Mouse (Mus musculus) hindbrain, embryonic 16.5 days (tissue): ENCODE data around the gene Etfa. TPM values are rescaled to one million over a fixed set of nuclear protein-coding genes. Genes with fewer than 3 reads are reported as not detected.

Source experiments
- ATAC-seq: fragments of 200-750 bp; cut with Nextera tagmentation; 2 replicates; pipeline ENCODE4 v1.8.0; 2017; ENCODE audit warnings: moderate TSS enrichment, moderate library complexity
- H3K27ac ChIP-seq: fragments of 300-500 bp; sonication (generic); 2 replicates; pipeline ENCODE4 v1.5.1; 2014; ENCODE audit warnings: low read depth, mild to moderate bottlenecking, control low read depth, low read length, moderate library complexity
- H3K27me3 ChIP-seq: fragments of 300-500 bp; sonication (generic); replicated peaks from 2 replicates; pipeline ENCODE4 v1.6.1; 2014; ENCODE audit warnings: low read length; ENCODE audit not compliant: control insufficient read depth, insufficient read depth
- H3K36me3 ChIP-seq: fragments of 300-500 bp; sonication (generic); 2 replicates; pipeline ENCODE4 v1.6.1; 2014; ENCODE audit warnings: mild to moderate bottlenecking, low read length, moderate library complexity, mixed read lengths; ENCODE audit not compliant: control insufficient read depth, insufficient read depth
- H3K4me1 ChIP-seq: fragments of 300-500 bp; sonication (generic); 2 replicates; pipeline ENCODE4 v1.6.1; 2014; ENCODE audit warnings: low read depth, low read length; ENCODE audit not compliant: control insufficient read depth, insufficient read depth
- H3K4me2 ChIP-seq: fragments of 300-500 bp; sonication (generic); 2 replicates; pipeline ENCODE4 v1.6.1; 2014; ENCODE audit warnings: mild to moderate bottlenecking, low read length, control low read depth, moderate library complexity
- H3K4me3 ChIP-seq: fragments of 300-500 bp; sonication (generic); 2 replicates; pipeline ENCODE4 v1.5.1; 2014; ENCODE audit warnings: mild to moderate bottlenecking, low read length, control low read depth, moderate library complexity
- H3K9ac ChIP-seq: fragments of 300-500 bp; sonication (generic); 2 replicates; pipeline ENCODE4 v1.6.1; 2014; ENCODE audit warnings: low read depth, mild to moderate bottlenecking, control low read depth, low read length, moderate library complexity
- H3K9me3 ChIP-seq: fragments of 300-500 bp; sonication (generic); 2 replicates; pipeline ENCODE4 v1.6.1; 2014; ENCODE audit warnings: mild to moderate bottlenecking, low read length, moderate library complexity; ENCODE audit not compliant: control insufficient read depth
- WGBS: fragments of 180-500 bp; shearing (Covaris S2); extraction: QIAGEN DNeasy Blood & Tissue Kit; methylation state at CpG from one replicate; pipeline ENCODE4 v1.1.7; 2014; 5-methylcytosine and 5-hydroxymethylcytosine counted together
- polyA plus RNA-seq: library from polyadenylated mRNA; unstranded; fragments of >200 nt; fragmentation: Nextera tagmentation; extraction: Ambion mirVana; gene quantifications from 2 replicates; pipeline ENCODE4 v1.2.1, GENCODE M21; 2015

The Etfa gene
- polyA plus RNA-seq, 1 experiment from 2014 or later, result 111 TPM

DNA sequence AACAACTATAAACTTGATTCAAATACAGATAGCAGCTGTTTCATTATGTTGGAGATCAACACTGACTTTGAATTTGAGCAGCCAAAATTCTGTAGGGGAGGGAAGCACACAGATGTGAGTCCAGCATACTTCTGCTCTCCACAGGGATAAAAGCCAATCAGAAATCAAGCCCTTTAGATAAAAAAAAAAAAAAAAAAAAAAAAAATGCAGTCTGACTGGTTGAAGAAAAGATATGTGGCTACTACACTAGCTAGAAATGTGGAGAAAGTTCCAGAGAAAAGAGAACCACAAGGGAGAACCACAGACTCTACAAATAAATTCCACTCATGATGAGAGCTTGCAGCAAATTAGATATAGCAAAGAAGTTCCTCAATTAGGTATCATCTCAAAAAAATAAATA, 33.3 kb downstream of the Etfa start:
- no peak for ATAC-seq
- H3K27ac ChIP-seq, result no peak overlapping the region
- no peaks in the 10 kb centered on the region for H3K27me3 ChIP-seq
- no peaks in the 10 kb centered on the region for H3K4me1 ChIP-seq
- no peak overlapping the region for H3K4me2 ChIP-seq
- no peaks in the 10 kb centered on the region for H3K9me3 ChIP-seq
- H3K36me3 ChIP-seq, result no peaks in the 10 kb centered on the region
- H3K4me3 ChIP-seq, result no peak overlapping the region
- H3K9ac ChIP-seq, result no peak overlapping the region

DNA sequence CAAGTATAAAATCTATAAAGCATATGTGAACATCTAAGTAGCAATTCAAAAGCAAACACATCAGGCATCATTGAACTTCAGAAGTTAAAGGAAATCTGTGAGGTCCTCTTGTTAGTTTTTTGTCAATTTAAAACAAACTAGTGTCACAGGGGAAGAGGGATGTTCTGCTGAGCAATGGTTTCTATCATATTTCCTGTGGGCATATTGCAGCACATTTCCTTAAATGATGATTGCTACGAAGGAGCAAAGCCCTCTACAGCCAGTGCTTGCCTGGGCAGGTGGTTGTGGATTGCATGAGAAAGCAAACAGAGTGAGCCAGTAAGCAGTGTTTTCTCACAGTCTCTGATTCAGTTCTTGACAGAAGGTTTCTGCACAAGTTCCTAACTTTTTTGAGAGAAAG, 36.0 kb downstream of the Etfa start:
- H3K9me3 ChIP-seq, result no peaks in the 10 kb centered on the region
- H3K4me3 ChIP-seq, result no peak overlapping the region
- no peaks in the 10 kb centered on the region for H3K4me1 ChIP-seq
- WGBS, result 88% methylated on average over 1 of the region's 1 CpGs
- no peak for ATAC-seq
- H3K36me3 ChIP-seq, result no peaks in the 10 kb centered on the region
- H3K27ac ChIP-seq, result no peak overlapping the region
- H3K9ac ChIP-seq, result no peak overlapping the region
- no peak overlapping the region for H3K4me2 ChIP-seq
- H3K27me3 ChIP-seq, result no peaks in the 10 kb centered on the region

DNA sequence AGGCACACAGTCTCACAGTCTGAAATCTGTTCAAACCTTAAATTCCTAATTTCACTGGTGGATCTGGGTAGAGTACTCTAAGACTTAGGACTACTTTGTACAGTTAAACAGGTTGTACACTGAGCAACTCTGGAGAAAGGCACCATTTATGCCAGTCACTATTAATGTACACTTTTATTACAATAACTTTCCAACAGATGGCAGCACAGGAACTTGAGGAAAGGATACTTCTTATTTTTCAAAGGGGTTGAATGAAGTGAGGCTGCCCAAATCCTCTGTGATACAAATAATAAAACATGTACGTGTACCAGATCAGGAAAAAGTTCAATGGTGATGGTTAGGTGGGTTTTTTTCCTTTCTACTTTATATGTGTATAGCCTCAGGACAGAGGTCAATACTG, 43.6 kb downstream of the Etfa start:
- Histone ChIP-seq H3K9me3 (no peaks in the 10 kb centered on the region), H3K27me3 (no peaks in the 10 kb centered on the region), H3K4me3 (no peak overlapping the region), H3K4me2 (no peak overlapping the region), H3K9ac (no peak overlapping the region), H3K4me1 (no peaks in the 10 kb centered on the region), H3K36me3 (no peaks in the 10 kb centered on the region), H3K27ac (no peak overlapping the region)
- 50% methylated on average over 1 of the region's 1 CpGs for WGBS
- no peak for ATAC-seq

DNA sequence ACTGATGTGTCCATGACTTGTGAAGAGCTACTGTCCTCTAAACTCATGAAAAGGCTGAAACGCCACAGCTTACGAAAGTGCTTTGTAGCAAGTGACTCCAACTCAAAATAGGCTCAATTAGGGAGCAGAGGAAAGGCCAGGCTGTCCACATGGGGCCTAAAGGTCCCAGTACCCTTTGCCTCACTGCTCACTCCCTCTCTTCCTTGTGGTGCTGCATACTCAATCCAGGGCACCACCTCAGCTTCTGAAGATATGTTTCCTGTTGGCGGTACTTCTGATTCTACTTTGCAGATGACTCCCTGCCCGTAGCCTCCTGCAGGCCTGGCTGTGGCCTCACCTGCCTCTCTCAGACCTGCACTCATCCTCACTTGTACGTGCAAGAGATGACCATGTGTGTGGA, 58.7 kb downstream of the Etfa start:
- ATAC-seq, result no peak
- no peaks in the 10 kb centered on the region for H3K36me3 ChIP-seq
- H3K4me1 ChIP-seq, result no peaks in the 10 kb centered on the region
- no peak overlapping the region for H3K9ac ChIP-seq
- WGBS, result 92% methylated on average over 5 of the region's 5 CpGs
- no peak overlapping the region for H3K4me2 ChIP-seq
- H3K4me3 ChIP-seq, result no peak overlapping the region
- H3K27me3 ChIP-seq, result no peaks in the 10 kb centered on the region
- no peaks in the 10 kb centered on the region for H3K9me3 ChIP-seq
- H3K27ac ChIP-seq, result no peak overlapping the region

DNA sequence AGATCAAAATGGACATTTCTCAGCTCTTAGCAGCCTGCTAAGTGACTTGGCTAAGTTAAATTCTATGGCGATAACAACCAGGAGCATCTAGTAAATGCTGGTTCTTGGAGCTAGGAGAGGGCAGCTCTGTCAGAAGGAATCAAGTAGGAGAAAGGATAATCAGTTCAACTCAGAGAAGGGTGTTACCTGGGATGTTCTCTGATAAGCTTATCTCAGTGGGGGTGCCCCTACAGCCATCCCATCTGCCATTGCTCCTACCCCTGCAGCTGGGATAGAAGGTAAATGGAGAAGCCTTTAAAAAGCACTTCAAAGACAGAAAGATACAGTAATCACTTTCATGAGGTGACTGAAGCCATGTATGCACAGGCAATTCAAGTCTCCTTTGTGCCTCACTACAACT, 59.1 kb downstream of the Etfa start:
- Histone ChIP-seq H3K36me3 (no peaks in the 10 kb centered on the region), H3K9ac (no peak overlapping the region), H3K27ac (no peak overlapping the region), H3K9me3 (no peaks in the 10 kb centered on the region), H3K4me1 (no peaks in the 10 kb centered on the region), H3K4me3 (no peak overlapping the region), H3K4me2 (no peak overlapping the region), H3K27me3 (no peaks in the 10 kb centered on the region)
- WGBS, result 100% methylated on average over 1 of the region's 1 CpGs
- no peak for ATAC-seq

DNA sequence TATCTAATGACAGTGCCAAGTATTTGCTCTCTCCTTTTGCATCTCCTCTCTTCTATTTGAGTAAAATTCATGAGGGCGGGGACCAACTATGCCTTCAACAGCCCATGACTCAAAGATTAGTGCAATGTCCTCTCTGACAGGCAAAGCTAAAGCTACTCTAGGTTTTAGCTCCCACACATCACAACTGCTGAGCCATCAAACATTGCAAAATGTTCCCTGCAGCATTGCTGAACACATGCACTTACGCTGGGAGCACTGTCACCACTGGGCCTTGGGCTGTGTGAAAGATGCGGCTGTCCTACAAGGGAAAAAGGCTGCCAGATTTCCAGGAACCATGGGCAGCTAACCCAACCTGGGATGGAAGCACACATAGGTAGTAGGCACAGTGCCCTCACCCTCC, 60.6 kb downstream of the Etfa start:
- no peak overlapping the region for H3K27ac ChIP-seq
- ATAC-seq, result no peak
- no peak overlapping the region for H3K4me3 ChIP-seq
- WGBS, result 91% methylated on average over 3 of the region's 3 CpGs
- no peaks in the 10 kb centered on the region for H3K9me3 ChIP-seq
- no peaks in the 10 kb centered on the region for H3K4me1 ChIP-seq
- no peak overlapping the region for H3K4me2 ChIP-seq
- no peaks in the 10 kb centered on the region for H3K36me3 ChIP-seq
- no peaks in the 10 kb centered on the region for H3K27me3 ChIP-seq
- H3K9ac ChIP-seq, result no peak overlapping the region

DNA sequence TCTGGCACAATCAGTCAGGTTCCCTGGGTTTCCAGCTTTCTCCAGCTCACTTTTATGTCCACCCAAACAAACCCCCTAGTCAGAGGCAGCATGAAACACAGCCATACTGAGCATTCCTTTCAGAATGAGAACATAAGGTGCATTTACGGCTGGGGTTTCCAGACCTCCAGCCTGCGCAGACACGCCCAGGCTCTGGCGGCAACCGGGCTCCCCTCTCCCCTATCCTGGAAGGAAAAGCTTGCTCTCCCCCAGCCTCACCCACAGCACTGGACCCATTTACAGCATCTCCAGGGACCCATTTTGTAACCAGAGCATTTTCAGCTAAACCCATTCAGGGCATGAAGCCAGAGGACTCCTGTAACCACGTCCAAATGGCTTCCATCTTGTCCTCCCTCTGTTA, 62.0 kb downstream of the Etfa start:
- WGBS, result 84% methylated on average over 6 of the region's 6 CpGs
- no peaks in the 10 kb centered on the region for H3K36me3 ChIP-seq
- H3K27me3 ChIP-seq, result no peaks in the 10 kb centered on the region
- H3K4me1 ChIP-seq, result no peaks in the 10 kb centered on the region
- no peaks in the 10 kb centered on the region for H3K9me3 ChIP-seq
- H3K27ac ChIP-seq, result no peak overlapping the region
- no peak overlapping the region for H3K9ac ChIP-seq
- H3K4me3 ChIP-seq, result no peak overlapping the region
- ATAC-seq, result no peak
- no peak overlapping the region for H3K4me2 ChIP-seq

DNA sequence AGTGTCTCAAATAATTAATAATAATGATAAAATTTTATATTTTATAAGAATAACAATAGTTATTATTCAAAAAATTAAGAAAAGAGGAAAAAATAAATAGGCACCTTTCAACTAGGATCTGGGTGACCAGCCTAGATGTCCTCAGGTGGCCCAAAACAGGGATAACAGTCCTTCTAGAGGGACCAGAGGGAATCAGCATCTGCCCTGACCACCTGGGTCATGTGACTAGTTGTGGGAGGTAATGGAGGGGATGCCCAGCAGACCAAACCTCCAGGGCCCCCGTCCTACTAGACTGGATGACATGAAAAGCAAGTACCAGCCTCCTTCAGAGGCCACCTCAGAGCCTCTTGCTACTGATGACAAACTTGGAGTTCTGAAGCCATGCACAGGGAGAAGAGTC, 62.9 kb downstream of the Etfa start:
- no peak for ATAC-seq
- Histone ChIP-seq H3K9me3 (no peaks in the 10 kb centered on the region), H3K27me3 (no peaks in the 10 kb centered on the region), H3K4me1 (no peaks in the 10 kb centered on the region), H3K4me3 (no peak overlapping the region), H3K36me3 (no peaks in the 10 kb centered on the region), H3K4me2 (no peak overlapping the region), H3K9ac (no peak overlapping the region), H3K27ac (no peak overlapping the region)
- 82% methylated on average over 1 of the region's 1 CpGs for WGBS

DNA sequence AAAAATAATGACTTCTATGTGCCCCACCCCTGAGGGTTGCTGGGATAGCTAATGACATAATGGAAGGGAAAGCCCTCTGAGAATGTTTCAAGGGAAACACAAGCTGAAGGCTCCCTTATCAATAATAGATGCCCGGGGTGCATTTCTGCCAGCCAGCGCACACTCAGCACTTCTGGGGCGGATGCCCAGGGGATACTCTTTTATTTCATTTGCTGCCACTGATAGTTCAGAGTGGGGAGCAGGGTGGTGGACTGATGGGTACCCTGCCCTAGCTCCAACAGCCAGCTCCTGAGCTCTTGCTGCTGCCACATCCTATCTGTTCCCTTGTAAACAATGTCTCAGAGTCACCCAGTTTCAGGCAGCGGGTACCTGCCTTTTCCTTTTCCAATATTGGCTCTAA, 64.5 kb downstream of the Etfa start:
- no peak overlapping the region for H3K27ac ChIP-seq
- H3K4me3 ChIP-seq, result no peak overlapping the region
- H3K9ac ChIP-seq, result no peak overlapping the region
- 69% methylated on average over 4 of the region's 4 CpGs for WGBS
- H3K4me2 ChIP-seq, result no peak overlapping the region
- H3K27me3 ChIP-seq, result no peaks in the 10 kb centered on the region
- no peaks in the 10 kb centered on the region for H3K36me3 ChIP-seq
- no peaks in the 10 kb centered on the region for H3K9me3 ChIP-seq
- ATAC-seq, result no peak
- H3K4me1 ChIP-seq, result no peaks in the 10 kb centered on the region

DNA sequence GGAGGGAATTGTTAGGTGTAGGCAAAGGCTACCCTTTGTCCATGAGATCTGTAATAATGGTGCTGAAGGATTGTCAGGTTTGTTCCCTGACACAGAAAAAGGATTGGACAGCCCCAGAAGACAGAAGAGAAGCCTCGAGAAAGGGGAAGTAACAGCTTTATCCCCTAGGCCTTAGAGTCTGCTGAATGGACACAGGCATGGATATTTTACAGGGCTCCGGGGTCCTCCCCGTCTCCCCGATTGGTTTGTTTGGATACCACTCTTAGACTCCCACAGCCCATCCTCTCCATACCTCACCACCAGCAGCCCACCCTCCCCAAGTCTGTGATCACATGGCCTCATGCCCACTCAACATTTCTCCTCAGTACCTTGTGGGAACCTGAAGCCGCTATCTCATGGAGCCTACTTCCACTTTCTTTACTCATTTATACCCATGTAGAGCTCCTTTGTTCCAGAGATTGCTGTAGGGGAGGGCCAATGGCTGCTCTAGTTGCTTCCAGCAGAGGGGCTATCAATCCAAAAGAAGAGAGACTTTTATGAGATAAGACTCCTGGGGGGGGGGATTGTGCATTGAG, 72.8 kb downstream of the Etfa start:
- no peak for ATAC-seq
- Histone ChIP-seq H3K36me3 (peaks cover 2% of the 10 kb centered on the region; the same call in 1 of the 2 replicates), H3K9me3 (no peaks in the 10 kb centered on the region), H3K27me3 (no peaks in the 10 kb centered on the region), H3K4me2 (no peak overlapping the region), H3K4me1 (no peaks in the 10 kb centered on the region), H3K4me3 (no peak overlapping the region), H3K27ac (no peak overlapping the region), H3K9ac (no peak overlapping the region)
- 91% methylated on average over 5 of the region's 5 CpGs for WGBS
